Mouse (Mus musculus) naive thymus-derived CD4-positive, alpha-beta T cell, adult 2 months (primary cell): Measurements from ENCODE around the gene Haus4.
A peak's percentile ranks its signal among the peaks of the same experiment; 100 is the strongest.

Experiments used
- DNase-seq: peaks from one replicate; pipeline ENCODE4 v3.0.0-alpha.2; 2011; ENCODE audit warnings: low read depth

Gene Haus4

DNA sequence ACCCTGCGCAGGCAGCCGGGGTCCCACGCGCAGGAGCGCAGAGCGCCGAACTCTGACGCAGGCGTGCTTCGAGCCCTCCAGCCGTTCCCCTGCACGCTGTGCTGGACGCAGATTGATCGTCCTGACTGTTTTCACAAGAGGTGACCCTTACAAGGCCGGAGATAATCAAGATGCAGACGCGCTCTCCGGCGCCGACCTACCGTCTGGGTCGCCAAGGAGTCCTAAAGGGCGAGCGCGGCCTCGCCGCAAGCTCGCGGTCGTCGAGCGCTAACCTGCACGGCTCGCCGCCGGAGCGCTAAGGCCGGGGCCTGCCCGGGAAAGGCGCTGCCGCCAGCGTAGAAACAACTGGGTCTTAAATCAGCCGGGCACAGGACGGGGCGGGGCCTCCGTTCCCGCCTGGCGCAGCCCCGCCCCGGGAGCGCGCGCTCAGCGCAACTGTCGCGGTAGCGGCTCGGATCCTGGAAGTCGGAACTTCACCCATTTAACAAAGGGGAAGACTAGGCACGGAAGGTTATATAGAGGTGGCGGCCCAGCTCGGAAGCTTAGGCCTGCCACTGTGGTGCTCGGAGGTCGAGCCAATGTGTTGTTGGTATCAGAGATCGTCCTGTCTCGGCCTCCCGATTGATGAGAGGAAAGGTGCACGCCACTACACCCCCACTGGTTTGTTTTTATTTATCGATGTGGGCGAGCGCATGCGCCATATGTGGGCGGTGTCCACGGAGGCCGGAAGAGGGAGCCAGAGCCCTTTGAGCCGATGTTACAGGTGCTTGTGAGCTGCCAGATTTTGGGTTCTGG is at the start of gene Haus4:
TSS of gene Haus4 (minus strand) at position 642 of the 795 bp plus-strand sequence.
- peak; percentile 95 for DNase-seq

DNA sequence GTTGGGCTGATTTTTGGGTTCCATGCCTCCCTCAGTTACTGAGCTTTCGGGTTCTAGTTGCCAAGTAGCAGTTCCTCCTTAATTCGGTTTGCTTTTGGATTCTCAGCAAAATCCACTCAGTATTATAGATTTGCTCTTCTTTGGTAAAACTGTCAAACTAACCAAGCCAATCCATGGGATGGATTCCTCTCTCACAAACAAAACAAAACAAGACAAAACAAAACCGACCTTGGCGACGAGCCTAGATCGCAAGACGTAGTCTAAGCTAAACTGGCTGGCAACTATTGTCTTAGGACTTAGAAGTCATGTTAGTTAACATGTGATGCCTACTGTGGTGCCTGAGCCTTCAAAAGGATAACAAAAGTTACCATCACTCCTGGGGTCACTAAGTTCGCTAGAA is 49.3 kb upstream of the Haus4 start:
- DNase-seq: no peak

DNA sequence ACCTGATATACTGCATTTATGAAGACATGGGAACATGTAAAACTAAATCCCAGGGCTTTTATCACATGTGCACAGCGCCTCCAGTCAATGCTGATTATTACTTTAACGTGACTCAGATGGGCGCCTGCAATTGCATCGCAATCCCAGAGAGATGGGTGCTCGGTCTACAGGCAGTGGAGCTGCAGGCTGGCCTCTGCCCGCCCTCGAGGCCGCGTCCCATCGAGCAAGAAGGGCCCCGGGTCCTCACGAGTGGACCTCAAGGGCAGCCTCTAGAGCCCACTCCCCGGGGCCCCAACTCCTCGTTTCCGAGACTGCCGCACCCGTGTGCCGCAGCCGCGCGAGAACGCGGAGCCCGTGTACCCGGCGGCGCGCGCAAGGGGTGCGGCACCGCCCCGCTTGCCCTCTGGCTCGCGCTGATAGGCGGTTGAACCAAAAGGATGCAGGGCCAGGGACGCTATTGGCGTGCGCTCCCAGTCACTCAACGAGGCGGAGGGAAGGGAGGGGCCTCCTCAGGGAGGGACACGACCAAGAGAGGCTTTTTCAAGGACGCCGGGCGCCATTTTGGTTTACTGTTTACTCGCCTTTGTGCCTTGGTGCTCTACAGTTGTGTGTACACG is 48.7 kb upstream of the Haus4 start:
- DNase-seq: peak; percentile 97

DNA sequence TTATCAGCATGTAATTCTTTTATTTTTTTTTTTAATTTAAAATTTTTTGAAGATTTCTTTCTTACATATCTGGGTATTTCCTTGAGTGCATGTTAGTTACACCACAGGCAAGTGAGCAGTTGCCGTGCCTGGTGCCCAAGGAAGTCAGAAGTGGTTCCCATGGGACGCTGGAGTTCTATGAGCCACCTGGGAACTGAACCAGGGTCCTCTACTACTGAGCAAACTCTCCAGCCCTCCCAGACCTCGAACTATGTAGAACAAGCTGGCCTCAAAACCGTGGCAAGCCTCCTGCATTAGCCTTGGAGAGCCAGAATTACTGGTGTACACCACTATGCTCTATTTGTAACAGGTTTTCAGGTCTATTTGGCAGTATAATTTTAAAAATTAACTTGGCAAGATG is 48.2 kb upstream of the Haus4 start:
- DNase-seq: no peak

DNA sequence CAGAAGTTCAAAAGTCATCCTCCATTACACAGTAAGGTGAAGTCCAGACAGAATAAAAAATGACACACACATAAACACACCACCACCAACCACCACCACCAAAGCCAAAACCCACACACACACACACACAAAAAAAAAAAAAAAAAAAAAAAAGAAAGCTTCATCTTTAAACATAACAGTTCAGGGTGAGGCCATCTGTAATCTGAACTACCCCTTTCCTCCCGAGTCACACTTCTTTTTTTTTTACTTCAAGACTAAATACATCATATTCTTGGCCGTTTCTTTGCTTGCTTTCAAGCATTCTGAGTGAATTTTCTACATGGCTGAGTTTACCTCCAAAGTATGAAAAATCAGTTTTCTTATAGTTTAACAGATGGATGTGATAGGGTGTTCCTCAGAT is 47.2 kb upstream of the Haus4 start:
- no peak for DNase-seq

DNA sequence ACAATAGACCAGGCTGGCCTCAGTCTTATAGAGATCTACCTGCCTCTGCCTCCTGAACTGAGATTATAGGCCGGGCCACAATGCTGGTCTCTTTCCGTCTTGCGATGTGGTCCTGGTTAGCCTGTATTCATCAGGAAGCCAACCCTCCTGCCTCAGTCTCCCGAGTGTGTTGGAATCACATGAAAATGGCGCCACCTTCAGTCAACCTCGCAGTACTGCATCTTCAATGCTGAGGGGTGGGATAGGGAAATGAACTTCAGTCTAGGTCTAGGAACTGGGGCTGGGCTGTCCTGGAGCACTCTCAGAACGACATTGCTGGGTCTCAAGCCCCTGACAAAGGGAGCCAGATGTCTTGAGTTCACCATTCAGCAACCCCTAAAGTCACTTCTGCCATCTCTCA is 42.7 kb upstream of the Haus4 start:
- peak; percentile 71 for DNase-seq

DNA sequence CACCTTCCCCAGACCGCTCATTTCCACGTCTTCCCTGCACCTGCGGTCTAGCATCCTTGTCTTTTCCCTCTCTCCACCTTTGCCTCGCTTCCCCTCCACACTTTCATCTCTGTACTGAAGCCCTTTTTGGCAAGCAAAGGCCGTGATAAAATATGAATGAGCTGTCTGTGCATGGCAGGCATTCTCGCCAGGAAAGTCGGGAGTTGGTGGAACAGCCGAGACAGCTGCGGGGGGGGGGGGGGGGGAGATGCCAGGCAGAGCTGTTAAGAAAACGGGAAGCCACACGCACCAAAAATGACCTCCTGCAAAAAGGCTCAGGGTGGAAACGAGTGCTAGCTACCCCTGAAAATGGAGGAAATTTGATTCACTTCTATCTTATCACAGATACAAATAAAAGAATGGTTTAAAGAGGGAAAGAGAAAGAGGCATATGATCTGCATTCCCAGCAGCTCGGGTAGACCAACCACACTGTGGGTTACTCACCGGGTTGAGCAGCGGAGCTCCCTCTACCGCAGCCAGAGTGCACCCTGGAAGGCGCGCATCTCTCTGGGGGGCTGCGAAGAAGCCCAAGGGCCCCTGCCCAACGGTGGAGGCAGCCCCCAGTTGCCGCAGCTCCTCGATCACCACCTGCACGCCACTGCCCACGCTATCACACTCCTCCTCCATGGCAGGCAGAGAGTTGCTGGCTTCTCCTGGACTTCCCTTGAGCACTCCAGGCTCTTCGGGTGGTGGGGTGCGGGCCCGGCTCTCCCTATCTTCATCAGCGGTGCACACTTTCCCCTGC is 40.4 kb upstream of the Haus4 start:
- no peak for DNase-seq

DNA sequence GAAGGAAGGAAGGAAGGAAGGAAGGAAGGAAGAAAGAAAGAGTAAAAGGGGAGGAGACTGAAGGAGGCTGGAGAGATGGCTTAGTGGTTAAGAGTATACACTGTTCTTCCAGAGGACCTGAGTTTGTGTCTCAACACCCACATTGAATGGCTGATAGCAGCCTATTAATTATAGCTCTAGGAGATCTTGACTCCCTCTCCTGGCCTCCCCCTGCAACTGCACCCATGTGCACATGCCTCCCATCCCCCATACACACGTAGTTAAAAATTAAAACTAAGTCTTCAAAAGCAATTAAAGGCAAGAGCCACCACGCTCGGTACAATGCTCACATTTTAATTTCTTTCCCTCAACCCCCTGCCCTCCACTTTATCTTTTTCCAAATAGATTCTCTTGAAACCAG is 39.6 kb upstream of the Haus4 start:
- DNase-seq: no peak

DNA sequence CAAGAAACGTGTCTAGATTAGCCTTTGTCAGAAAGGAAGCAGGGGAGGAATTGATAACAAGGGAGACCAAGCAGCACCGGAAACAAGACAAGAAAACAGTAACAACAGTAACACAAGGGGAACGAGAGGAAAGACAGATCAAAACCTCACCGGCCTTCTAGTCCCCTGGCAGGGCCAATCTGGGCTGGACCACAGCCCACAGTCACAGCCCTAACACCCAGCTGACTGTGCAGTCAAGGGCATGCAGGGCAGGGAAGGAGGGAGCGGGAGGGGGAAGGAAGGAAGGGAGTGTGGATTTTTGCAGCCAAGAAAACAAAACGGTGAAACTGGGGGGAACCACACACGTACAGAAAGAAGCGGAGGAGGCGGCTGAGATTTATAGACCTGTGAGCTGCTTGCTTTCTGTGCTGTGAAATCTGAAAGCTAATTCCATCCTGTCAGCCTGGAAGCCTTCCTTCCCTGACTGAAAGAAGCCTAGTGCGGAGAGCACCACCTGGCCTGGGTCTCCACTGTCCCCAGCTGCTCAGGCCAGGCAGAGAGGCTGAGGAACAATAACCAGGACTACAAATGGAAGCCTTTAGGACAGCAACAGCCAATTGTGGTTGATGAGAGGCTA is 38.0 kb upstream of the Haus4 start:
- no peak for DNase-seq

DNA sequence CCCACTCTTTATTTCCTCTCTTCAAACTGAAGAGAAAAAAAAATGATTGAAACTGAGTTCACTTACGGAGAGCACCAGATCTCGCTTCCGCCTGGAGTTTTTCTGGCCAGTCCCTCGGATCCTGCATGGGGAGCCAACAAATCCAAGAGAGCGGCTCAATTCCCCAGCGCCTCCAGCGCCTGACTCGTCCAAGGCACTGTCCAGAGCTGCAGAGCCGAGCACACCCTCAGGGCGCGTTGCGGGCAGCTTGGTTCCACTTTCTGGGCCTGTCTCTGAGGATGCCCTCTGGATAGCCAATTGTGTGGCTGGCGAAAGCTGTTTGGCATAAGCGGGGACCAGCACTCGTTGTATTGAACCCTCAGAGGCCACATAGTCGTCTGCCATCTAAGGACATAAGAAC is 36.6 kb upstream of the Haus4 start:
- DNase-seq: no peak

DNA sequence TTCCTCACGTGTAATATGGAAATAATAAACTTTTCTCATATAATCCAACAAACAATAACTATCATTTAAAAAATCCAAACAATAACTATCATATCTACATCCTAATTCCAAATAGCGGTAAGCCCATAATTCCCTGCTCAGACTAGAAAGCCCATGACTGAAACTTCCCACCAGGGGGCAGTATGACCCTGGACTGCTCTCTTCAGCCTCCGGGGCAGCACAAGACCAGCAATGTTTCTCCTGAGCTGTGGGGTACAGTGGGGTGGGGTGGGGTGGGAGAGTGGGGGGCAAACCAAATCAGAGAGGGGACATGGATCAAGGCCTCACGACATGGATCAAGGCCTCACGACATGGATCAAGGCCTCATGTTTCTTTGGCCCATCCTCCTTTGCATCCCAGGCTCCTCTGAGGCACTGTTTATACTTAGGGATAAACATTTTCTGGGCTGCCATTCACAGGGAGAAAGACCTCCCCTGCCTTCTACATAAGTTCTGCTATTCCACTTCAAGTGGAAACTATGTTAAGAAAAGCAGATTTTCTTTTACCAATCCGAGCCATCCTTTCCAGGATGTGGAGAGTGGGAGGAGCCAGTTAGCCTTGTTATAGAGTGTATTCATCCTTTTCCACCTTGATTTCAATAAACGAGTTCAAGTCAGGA is 29.4 kb upstream of the Haus4 start:
- peak; percentile 78 for DNase-seq

DNA sequence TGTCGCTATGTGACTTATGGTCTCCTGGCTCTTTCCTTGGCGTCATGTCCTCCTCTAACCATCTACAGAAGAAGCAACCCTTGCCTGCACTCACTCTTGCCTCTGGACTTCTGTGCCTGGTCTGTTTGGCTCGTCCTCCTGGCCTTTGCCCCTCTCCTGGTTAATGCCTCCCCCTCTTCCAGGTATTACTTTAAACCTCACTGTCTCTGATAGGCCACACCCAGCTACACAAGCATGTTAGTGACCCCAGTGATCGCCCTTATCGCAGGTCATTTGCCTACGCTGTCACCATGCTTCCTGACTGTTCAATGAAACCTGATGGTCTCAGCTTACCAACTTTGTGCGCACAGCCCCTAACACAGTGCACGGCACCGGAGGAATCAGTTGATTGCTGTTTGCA is 28.1 kb upstream of the Haus4 start:
- DNase-seq: no peak

DNA sequence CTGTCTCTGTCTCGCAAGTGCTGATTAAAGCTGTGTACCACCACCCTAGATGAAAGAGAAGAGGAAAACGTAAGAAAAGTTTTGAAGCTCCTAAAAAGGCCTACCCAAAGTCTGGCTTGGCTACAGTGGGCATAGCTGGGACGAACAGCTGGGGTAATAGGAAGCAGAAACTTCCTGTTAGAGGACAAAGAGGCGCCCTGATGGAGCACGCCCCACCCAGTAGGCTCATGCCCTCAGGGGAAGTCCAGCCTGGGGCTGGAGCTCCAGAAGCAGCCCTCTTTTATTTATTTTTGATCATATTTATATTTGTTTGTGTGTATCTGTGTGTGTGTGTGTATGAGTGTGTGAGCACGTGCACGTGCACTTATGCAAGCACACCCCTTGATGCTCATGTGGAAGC is 25.2 kb upstream of the Haus4 start:
- no peak for DNase-seq

DNA sequence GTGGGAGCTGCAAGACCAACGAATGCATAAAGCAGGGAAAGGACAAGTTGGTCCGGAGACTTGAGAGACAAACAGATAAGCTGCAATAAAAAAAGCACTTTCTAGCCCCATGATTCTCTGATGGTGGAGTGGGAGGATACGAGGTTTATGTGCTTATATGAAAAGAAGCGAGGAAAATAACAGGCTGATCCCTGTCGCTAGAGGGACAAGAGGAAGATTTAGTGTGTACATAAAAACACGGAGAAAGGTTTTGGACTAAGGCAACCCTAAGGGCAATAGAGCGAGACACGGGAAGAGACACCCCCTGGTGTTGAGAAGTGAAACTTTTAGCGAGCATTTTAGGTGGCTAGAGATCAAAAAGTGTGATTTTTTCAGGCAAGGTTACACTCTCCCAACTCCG is 23.6 kb upstream of the Haus4 start:
- peak; percentile 82 for DNase-seq

DNA sequence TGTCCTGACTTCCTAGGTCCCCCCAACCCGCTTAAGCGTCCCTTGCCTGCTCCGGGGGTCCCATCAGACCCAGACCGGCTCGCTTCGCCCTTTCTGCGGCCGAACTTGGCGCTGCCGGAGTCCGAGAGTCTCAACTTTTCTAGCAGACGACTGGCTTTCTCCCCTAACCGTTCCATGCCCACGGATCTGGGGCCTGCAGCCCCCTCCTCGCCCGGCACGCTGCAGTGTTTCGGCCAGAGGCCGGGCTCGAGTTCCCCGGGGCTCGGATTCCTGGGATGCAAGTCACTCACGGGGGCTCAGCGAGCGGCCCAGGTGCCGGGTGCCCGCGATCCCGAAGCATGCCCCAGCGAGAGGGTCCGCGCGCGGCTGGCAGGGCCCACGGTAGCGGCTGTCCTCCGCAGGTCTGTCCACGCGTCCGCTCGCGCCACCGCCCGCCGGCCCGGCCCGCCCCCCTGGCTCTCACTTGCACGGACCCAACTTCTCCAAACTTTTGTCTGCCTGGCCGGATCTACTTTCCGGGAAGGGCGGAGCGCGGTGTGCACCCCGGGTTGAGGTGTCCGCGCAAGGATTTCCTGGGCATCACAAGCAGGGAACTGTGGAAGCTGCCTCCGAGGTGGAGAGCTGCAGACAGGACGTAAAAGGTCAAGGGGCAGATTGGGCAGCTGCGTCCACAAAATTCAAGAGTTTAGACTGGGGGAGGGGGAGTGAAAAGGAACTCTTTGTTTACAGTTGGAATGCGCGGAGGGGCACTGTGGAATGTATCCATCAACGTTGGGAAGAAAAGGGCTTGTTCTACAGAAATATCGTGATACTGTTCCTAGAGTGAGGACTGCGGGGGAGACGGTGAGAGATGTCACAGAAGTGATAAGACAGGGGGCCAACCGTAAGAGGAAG is 22.9 kb upstream of the Haus4 start, which contains the start of gene Ajuba:
TSS of gene Ajuba (minus strand) at position 470 of the 894 bp plus-strand sequence.
- DNase-seq: peak; percentile 44

DNA sequence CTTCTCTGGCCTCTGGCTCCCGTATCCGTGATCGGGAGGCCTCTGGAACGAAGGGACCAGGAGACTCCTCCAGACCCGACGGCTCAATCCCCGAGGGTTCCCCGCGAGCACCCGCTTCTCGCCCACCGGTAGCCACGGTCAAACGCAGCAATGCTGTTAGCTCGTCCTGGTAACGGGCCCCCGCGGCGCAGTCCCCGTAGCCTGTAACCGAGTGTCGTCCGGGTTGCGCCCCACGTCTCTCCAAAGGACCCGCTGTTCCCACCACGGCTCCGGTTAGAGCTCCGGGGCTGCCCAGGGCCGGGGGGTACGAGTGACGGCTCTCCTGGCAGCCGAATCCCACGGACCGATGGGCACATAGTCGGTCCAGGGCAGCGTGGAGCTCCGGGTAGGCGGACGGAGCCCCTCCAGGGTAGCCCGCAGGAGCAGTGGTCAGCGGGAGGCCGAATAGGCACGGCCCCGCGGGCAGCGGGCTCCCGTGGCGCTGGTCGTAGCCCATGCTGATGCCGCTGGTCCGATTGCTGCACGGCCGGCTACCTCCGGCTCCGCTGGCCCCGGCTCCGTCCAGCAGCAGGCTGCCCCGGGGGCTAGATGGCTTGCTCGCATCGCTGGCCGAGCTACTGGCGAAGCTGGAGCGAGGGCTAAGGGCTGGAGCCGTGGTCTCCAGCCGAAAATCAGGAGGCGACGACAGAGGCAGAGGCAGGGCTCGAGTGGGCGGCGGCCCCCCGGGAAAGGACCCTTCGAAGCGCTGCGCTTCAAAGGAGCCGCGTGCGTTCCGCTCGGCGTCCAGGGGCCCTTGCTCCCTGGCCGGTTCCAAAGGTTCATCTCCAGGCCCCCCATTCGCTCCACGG is 22.0 kb upstream of the Haus4 start:
- DNase-seq: peak; percentile 42

DNA sequence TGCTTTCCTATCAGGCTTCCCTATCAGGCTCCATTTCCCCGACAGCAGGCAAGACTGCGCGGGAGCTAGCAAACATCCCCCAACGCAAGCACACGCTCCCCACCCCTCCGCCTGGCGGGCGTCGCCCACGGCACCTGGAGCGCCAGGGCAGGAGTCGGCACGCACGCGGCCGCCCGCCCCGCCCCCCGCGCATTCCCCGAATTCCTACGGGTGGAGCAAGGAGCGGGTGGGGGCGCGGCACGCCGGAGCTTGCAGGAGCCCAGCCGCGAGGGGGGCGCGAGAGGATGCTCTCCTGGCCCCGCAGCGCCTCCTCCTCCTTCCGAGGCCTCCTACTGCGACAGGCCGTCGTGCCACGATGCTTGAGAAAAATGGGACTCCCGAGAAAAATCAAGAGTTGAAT is 21.2 kb upstream of the Haus4 start:
- DNase-seq: no peak

DNA sequence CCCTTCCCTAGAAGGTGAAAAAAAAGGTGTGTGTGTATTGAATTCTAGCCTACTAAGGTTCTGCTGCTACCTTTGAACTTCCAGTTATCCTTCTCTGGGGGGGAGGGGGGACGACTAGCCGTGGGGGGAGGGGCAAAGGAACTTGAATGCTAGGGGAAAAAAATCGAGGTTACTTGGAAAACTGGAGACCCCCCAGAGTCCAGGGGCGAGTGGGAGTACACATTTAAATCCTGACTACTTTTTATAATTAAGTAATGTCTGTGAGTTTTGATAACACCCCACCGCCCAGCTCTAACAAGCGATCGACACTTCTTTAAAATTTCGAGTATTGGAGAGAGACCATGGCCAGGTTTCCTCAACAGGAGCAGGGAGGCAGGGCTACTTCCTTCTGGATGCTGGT is 20.6 kb upstream of the Haus4 start:
- DNase-seq: no peak

DNA sequence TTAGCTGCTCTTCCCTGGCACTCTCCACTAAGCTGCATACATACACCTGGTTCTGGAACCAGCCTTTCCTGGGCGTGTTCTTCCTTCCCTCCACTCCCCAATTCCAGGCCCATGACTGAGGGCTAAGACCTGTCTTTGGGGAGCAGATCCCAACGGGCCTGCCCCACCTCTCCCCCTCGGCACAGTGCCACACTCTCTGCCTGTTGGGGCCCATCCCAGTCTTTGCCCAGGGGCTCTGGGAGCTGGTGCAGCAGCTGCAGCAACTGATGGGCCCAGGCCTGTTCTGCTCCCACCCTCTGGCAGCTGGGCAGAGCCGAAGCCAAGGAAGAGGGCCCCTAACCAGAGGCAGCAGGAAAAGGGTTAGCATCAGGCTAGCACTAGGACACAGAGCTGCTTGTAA is 19.8 kb upstream of the Haus4 start:
- no peak for DNase-seq
